Mouse (Mus musculus) liver, embryonic 13.5 days (tissue): ENCODE data around the gene Zfp715. TPM values are rescaled to one million over a fixed set of nuclear protein-coding genes. Genes with fewer than 3 reads are reported as not detected.
"Not testable (repeated sequence)": the region's sequence is repeated elsewhere in the genome, so short reads cannot be mapped to it uniquely, and the experiment has no call there.

Experiments
- ATAC-seq: fragments of 200-750 bp; cut with Nextera tagmentation; 2 replicates; pipeline ENCODE4 v1.8.0; 2017; ENCODE audit warnings: low read depth, mild to moderate bottlenecking, moderate number of reproducible peaks, moderate library complexity
- DNase-seq: peaks from one replicate; pipeline ENCODE4 v3.0.0; 2022
- H3K27ac ChIP-seq: fragments of 300-500 bp; sonication (generic); 2 replicates; pipeline ENCODE4 v1.5.1; 2015; ENCODE audit warnings: moderate library complexity, mild to moderate bottlenecking, inconsistent platforms
- H3K27me3 ChIP-seq: fragments of 300-500 bp; sonication (generic); 2 replicates; pipeline ENCODE4 v1.6.1; 2015; ENCODE audit warnings: mild to moderate bottlenecking, inconsistent platforms
- H3K36me3 ChIP-seq: fragments of 300-500 bp; sonication (generic); 2 replicates; pipeline ENCODE4 v1.6.1; 2015; ENCODE audit warnings: mild to moderate bottlenecking, inconsistent platforms
- H3K4me1 ChIP-seq: fragments of 300-500 bp; sonication (generic); replicated peaks from 2 replicates; pipeline ENCODE4 v1.6.1; 2015; ENCODE audit warnings: inconsistent platforms
- H3K4me2 ChIP-seq: fragments of 300-500 bp; sonication (generic); 2 replicates; pipeline ENCODE4 v1.6.1; 2015; ENCODE audit warnings: inconsistent platforms, mild to moderate bottlenecking, moderate library complexity
- H3K4me3 ChIP-seq: fragments of 300-500 bp; sonication (generic); replicated peaks from 2 replicates; pipeline ENCODE4 v1.5.1; 2015; ENCODE audit warnings: mild to moderate bottlenecking, inconsistent platforms
- H3K9ac ChIP-seq: fragments of 300-500 bp; sonication (generic); 2 replicates; pipeline ENCODE4 v1.6.1; 2015; ENCODE audit warnings: mild to moderate bottlenecking, inconsistent platforms
- H3K9me3 ChIP-seq: fragments of 300-500 bp; sonication (generic); replicated peaks from 2 replicates; pipeline ENCODE4 v1.6.1; 2016; ENCODE audit warnings: inconsistent platforms
- WGBS: fragments of 180-500 bp; shearing (Covaris S2); methylation state at CpG from one replicate; pipeline ENCODE4 v1.1.7; 2015; ENCODE audit not compliant: insufficient replicate concordance; 5-methylcytosine and 5-hydroxymethylcytosine counted together
- polyA plus RNA-seq: library from polyadenylated mRNA; unstranded; fragments of >200 nt; fragmentation: Nextera tagmentation; extraction: Ambion mirVana; gene quantifications from 2 replicates; pipeline ENCODE4 v1.2.1, GENCODE M21; 2015

The Zfp715 gene
- polyA plus RNA-seq, 1 experiment from 2014 or later = 4.1 TPM

DNA sequence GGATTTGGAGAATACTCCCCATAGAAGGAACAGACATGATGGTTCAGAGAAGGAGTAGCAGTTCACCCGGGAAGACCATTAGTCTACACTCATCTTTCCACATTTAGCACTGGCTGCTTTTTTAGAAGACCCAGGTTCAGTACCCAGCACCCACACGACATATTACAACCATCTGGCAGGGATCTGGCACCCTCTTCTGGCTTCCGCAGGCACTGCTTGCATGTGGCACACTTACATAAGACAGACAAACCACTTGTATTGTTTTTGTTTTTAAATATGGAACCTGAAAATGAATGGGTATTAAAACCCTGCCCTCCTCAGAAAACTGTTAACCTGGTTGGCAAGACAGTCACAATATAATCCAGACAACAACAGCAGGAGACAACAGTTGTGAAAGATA, 21.6 kb downstream of the Zfp715 start:
- H3K4me1 ChIP-seq = no peaks in the 10 kb centered on the region

DNA sequence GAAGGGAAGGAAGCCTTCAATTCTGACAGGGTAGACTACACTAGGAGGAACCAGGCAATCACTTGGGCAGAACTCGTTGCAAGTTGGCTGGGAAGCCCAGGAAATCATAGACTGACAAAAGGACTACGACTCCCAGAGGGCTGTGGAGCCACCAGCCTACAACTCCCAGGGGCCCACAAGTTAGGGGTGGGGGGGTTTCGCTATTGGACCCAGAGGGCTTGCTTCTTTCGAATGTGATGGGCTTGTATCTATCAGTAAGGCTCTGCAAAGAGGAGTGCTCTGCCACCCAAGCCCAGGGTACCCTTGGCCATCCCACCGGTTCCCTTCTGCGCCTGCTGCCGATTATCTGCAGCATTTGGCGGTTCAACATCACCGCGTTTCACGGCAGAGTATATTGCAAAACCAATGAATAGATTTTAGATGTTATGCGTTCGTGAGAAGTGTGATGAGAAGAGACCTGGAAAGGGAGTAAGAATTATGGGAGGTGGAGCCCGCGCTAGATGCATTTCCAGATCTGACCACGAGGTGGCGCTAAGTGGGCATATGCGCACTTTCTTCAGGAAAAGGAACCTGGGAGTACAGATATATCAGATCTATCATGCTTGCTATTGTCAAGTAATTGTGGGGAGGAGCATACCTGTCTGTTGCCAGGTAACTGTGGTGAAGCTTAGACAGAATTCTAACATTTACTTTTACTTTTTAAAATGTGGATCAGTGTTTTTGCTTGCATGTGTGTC, 30.1 kb downstream of the Zfp715 start:
- no peak overlapping the region; the same call in 1 of the 2 replicates for H3K9ac ChIP-seq
- H3K9me3 ChIP-seq = no peaks in the 10 kb centered on the region
- no peaks in the 10 kb centered on the region for H3K36me3 ChIP-seq
- H3K4me3 ChIP-seq = 0 out of 2 replicates have a peak overlapping the region, but pooled peaks have one; percentile 25
- H3K4me1 ChIP-seq = no peaks in the 10 kb centered on the region
- DNase-seq (peak; percentile 36), ATAC-seq (0 out of 2 replicates have a peak, but pooled peaks have one; percentile 20)
- H3K4me2 ChIP-seq = peak overlapping the region; percentile 53
- no peaks in the 10 kb centered on the region for H3K27me3 ChIP-seq
- 8% methylated on average over 18 of the region's 18 CpGs for WGBS
- no peak overlapping the region for H3K27ac ChIP-seq

More for the DNA sequence above, 21.6 kb downstream of the Zfp715 start:
- no peak overlapping the region for H3K4me2 ChIP-seq
- DNase-seq = no peak
- WGBS = 79% methylated on average over 3 of the region's 3 CpGs
- H3K9ac ChIP-seq = no peak overlapping the region
- H3K27ac ChIP-seq = no peak overlapping the region
- no peaks in the 10 kb centered on the region for H3K9me3 ChIP-seq
- peaks cover 9% of the 10 kb centered on the region for H3K36me3 ChIP-seq
- H3K27me3 ChIP-seq = no peaks in the 10 kb centered on the region
- ATAC-seq = no peak
- no peak overlapping the region for H3K4me3 ChIP-seq

GRCm38 (mm10) chr7:43282459-43282858, 30.6 kb downstream of the Zfp715 start:
- Histone ChIP-seq H3K4me3 (no peak overlapping the region), H3K9me3 (no peaks in the 10 kb centered on the region), H3K9ac (no peak overlapping the region), H3K27me3 (no peaks in the 10 kb centered on the region), H3K4me2 (no peak overlapping the region), H3K36me3 (no peaks in the 10 kb centered on the region), H3K4me1 (no peaks in the 10 kb centered on the region), H3K27ac (no peak overlapping the region)
- ATAC-seq (no peak), DNase-seq (no peak)
- 44% methylated on average over 3 of the region's 3 CpGs for WGBS

GRCm38 (mm10) chr7:43277401-43277800, 35.7 kb downstream of the Zfp715 start:
- Histone ChIP-seq H3K36me3 (no peaks in the 10 kb centered on the region), H3K27me3 (no peaks in the 10 kb centered on the region), H3K4me1 (no peaks in the 10 kb centered on the region), H3K4me2 (no peak overlapping the region), H3K9ac (no peak overlapping the region), H3K4me3 (no peak overlapping the region), H3K27ac (no peak overlapping the region), H3K9me3 (no peaks in the 10 kb centered on the region)
- DNase-seq (no peak), ATAC-seq (no peak)
- WGBS = 41% methylated on average over 5 of the region's 5 CpGs

DNA sequence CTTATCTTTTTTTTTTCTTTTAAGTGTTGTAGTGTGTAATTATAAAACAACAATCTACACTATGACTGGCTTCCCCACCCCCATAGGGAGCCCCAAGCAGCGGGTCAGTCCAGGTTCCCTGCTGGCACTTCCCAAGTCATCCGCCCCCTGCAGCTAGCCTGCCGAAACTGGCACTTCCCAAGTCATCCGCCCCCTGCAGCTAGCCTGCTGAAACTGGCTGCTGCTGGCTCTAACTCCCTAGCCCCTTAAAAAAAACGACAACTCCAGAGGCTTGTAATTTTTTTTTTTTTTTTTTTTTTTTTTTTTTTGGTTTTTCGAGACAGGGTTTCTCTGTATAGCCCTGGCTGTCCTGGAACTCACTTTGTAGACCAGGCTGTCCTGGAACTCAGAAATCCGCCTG, 36.9 kb downstream of the Zfp715 start:
- H3K4me3 ChIP-seq, H3K4me1 ChIP-seq, H3K36me3 ChIP-seq, DNase-seq, H3K9me3 ChIP-seq, ATAC-seq, H3K9ac ChIP-seq, H3K4me2 ChIP-seq, H3K27me3 ChIP-seq, H3K27ac ChIP-seq: not testable (repeated sequence)
- 42% methylated on average over 7 of the region's 7 CpGs for WGBS

GRCm38 (mm10) chr7:43273476-43273875, 39.6 kb downstream of the Zfp715 start:
- ATAC-seq (no peak), DNase-seq (no peak)
- H3K4me1 ChIP-seq = no peaks in the 10 kb centered on the region
- 27% methylated on average over 1 of the region's 1 CpGs for WGBS
- H3K9me3 ChIP-seq = no peaks in the 10 kb centered on the region
- no peak overlapping the region for H3K9ac ChIP-seq
- H3K4me3 ChIP-seq = no peak overlapping the region
- H3K27me3 ChIP-seq = no peaks in the 10 kb centered on the region
- no peaks in the 10 kb centered on the region for H3K36me3 ChIP-seq
- no peak overlapping the region for H3K4me2 ChIP-seq
- H3K27ac ChIP-seq = no peak overlapping the region

DNA sequence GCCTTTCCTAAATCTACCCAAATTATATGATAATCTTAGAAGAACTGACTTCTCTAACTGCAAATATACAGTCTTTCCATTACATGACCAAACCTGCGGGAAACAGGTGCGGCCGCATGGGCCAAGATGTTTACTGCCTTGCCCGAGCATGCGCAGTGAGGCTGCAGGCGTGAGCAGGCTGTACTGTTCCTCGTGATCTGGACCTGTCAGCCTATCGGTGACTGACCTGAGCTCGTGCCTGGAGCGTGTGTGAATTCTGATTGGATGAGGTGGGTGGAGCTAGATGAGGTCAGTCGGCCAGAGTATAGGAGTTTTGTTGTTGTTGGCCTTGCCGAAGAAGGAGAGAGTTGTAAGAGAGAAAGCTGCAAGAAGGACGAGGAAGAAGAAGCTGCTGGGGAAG, 45.7 kb downstream of the Zfp715 start:
- ATAC-seq, H3K9ac ChIP-seq, H3K9me3 ChIP-seq, H3K4me3 ChIP-seq, H3K4me2 ChIP-seq, H3K27me3 ChIP-seq, H3K36me3 ChIP-seq, H3K4me1 ChIP-seq, DNase-seq, H3K27ac ChIP-seq: not testable (repeated sequence)
- WGBS = 79% methylated on average over 13 of the region's 13 CpGs

GRCm38 (mm10) chr7:43253540-43253939, 59.6 kb downstream of the Zfp715 start:
- 59% methylated on average over 7 of the region's 7 CpGs for WGBS
- Histone ChIP-seq H3K4me2 (no peak overlapping the region), H3K9me3 (no peaks in the 10 kb centered on the region), H3K27ac (no peak overlapping the region), H3K36me3 (no peaks in the 10 kb centered on the region), H3K4me3 (no peak overlapping the region), H3K9ac (no peak overlapping the region), H3K4me1 (no peaks in the 10 kb centered on the region), H3K27me3 (no peaks in the 10 kb centered on the region)
- DNase-seq (no peak), ATAC-seq (no peak)

DNA sequence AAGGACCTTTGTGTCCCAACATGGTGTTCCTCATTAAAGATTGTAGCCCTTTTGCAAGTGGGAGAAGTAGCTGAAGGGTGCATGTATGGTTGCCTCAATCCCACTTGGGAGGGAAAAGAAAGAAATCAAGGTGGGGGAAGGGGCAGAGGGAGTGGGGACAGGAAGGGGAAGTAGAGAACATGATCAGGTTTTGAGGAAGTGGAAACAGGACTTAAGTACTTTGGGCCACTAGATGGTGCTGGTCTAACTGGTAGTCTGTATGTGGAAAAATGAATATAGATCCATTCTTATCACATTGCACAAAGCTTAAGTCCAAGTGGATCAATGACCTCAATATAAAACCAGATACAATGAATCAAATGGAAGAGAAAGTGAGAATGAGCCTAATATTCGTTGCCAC, 62.4 kb downstream of the Zfp715 start:
- not testable (repeated sequence) for ATAC-seq, DNase-seq, H3K9me3 ChIP-seq, H3K4me2 ChIP-seq, H3K27me3 ChIP-seq, H3K4me3 ChIP-seq, H3K9ac ChIP-seq, H3K27ac ChIP-seq, H3K4me1 ChIP-seq, H3K36me3 ChIP-seq
- WGBS = 46% methylated on average over 1 of the region's 1 CpGs

Other genes starting within 250 kb of the Zfp715 start
- not detected in 2 replicates for gene Zfp936, start 199.1 kb downstream of the Zfp715 start, polyA plus RNA-seq
- gene Siglecf, start 38.0 kb upstream of the Zfp715 start, polyA plus RNA-seq = 2.0 and 2.2 TPM in 2 replicates
- gene Siglecg, start 94.9 kb upstream of the Zfp715 start, polyA plus RNA-seq = 0.28 and 0.32 TPM in 2 replicates
- not detected in 2 replicates for gene Lim2, start 114.4 kb upstream of the Zfp715 start, polyA plus RNA-seq
- gene Nkg7, start 123.8 kb upstream of the Zfp715 start, polyA plus RNA-seq = 7.1 and 9.6 TPM in 2 replicates
- not detected in 2 replicates for gene Cldnd2, start 127.5 kb upstream of the Zfp715 start, polyA plus RNA-seq
- gene Etfb, start 130.8 kb upstream of the Zfp715 start, polyA plus RNA-seq = 241 and 252 TPM in 2 replicates
- not detected in 2 replicates for gene Gm45233, start 130.8 kb upstream of the Zfp715 start, polyA plus RNA-seq
- 0.58 and 0.85 TPM in 2 replicates for gene Vsig10l, start 149.9 kb upstream of the Zfp715 start, polyA plus RNA-seq
- gene Iglon5, start 176.8 kb upstream of the Zfp715 start, polyA plus RNA-seq = not detected in 2 replicates
- gene 4931406B18Rik, start 192.6 kb upstream of the Zfp715 start, polyA plus RNA-seq = not detected in 2 replicates
- 1.3 TPM in 2 replicates for gene Cd33, start 231.1 kb upstream of the Zfp715 start, polyA plus RNA-seq
- 0.20 and 0.27 TPM in 2 replicates for gene Zfp658, start 249.0 kb upstream of the Zfp715 start, polyA plus RNA-seq